Mouse (Mus musculus): ENCODE data around the gene Gins1.

Gins1 gene

DNA sequence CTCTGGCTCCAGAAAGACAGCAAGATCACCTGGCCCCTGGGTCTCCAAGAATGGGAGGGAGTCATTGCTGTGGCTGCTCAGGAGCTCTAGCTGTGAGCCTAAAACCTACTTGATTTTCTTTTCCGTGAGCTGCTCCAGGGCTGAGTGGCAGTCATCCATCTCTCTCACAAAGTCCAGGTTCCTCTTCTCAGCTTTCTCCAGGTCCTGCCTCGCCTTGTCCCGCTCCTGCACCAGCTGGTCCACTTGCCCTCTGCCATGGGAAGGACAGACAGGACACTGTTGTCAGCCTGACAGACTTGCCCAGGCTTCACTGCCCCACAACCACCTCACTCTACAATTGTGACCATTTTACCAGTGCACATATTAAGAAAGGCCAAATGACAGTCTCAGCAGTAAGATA lies 58.0 kb downstream of the Gins1 start:
- DNase-seq (ENCODE audit: low spot score in 2 of 2), result no peak

DNA sequence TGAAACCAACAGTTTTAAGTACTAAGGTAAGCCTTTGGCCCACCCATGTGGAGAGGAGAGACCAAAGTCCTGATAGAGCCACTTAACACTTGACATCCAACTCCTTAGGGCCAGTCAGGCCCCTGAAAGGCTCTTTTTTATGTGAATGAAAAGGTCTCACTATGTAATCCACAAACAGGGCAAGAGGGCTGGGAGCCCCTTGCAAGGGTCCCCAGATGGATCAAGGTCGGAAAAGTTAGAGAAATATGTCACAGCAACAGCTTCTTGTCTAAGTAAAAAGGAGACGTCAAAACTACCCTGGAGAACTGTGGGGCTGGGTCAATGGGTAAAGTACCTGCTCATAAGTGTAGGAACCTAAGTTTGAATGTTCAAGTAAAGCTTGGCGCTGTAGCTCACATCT lies 59.4 kb downstream of the Gins1 start:
- no peak for DNase-seq (ENCODE audit: low spot score in 2 of 2)

DNA sequence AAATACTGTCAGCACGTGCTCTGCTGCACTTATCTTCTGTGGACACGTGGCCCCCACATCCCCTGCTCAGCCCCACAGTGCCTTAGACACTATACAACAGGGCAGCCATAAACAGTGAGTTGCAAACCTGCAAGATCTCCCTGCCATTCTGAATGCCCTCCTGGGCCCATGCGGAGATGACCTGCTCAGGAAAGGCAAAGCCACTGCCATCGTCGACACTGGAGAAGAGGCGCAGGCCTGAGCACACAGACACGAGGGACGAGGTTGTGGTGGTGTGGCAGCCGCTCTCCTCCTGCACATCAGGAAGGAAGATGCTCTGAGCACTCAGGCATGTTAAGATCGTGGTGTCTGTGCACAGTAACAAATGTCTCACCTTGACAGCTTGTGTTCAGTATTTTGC lies 60.8 kb downstream of the Gins1 start:
- no peak for DNase-seq (ENCODE audit: low spot score in 2 of 2)

DNA sequence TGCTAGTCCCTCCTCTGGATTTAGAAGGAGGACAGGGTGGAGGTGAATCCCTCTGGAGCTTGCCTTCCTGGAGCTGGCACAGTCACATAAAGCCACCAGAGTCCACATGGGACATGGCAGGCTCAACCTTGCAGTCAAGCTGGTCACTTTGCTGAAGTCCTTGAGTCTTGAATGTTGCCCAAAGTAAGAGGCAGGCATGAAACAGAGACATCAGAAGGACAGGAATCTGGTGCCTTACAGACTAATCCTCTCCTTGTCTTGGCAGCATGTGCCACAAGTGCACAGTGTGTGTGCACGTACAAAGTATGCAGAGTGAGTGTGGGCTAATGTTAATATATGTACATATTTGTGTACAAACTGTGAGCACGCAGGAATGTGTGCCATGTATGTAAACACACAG lies 62.3 kb downstream of the Gins1 start:
- no peak for DNase-seq (ENCODE audit: low spot score in 2 of 2)

DNA sequence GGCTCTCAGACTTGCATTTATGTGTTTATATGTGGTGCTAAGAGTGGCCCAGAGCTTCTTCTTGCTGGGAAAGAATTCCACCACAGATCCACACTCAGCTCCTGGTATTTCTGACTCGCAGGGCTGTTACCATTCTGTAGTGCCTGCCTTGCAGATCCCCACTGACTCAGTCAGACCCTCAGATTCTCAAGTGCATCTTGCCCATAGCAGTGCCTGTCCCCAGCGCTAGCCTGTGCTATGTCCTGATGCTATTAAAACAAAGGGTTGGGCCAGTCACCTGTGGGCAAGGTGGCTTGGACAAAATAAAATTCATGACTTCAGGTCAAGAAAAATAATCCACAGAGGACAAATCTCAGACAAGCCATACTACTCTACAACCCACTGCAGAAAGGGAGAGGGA lies 64.0 kb downstream of the Gins1 start:
- DNase-seq (ENCODE audit: low spot score in 2 of 2), result no peak

DNA sequence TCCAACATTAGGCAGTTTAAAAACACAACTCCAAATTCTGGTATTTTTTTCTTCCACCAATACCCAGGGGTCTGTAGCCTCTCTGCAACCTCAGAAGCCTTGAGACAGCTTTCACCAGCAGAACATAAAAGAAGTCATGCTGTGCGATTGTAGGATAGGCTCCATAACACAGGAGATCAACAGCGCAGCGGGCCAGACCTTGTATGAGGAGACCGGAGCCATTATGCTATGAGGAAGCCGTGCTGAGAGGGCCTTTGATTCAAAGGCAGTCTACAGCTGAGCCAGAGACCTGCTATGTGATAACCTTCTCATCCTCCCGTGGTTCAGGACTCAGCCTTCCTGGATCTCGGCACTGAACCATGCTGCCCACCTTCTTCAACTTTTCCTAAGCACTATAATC lies 66.7 kb downstream of the Gins1 start:
- no peak for DNase-seq (ENCODE audit: low spot score in 2 of 2)

DNA sequence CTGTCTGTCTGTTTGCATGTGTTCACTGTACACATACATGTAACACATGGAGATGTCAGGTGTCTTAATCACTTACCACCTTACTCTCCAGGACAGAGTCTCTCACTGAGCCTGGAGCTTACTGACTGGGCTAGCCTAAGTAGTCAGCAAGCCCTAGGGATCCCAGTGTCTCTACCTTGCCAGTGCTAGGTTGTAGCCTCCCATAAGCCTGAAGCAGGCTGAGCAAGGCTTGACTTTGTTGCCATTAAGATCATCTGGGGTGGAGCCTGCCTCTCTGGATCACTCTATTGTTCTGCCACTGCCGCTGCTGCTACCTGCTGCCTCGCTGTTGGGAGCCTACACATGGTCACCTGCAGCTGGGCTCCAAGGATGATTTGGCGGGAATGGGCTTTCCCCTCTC lies 67.5 kb downstream of the Gins1 start:
- no peak for DNase-seq (ENCODE audit: low spot score in 2 of 2)

DNA sequence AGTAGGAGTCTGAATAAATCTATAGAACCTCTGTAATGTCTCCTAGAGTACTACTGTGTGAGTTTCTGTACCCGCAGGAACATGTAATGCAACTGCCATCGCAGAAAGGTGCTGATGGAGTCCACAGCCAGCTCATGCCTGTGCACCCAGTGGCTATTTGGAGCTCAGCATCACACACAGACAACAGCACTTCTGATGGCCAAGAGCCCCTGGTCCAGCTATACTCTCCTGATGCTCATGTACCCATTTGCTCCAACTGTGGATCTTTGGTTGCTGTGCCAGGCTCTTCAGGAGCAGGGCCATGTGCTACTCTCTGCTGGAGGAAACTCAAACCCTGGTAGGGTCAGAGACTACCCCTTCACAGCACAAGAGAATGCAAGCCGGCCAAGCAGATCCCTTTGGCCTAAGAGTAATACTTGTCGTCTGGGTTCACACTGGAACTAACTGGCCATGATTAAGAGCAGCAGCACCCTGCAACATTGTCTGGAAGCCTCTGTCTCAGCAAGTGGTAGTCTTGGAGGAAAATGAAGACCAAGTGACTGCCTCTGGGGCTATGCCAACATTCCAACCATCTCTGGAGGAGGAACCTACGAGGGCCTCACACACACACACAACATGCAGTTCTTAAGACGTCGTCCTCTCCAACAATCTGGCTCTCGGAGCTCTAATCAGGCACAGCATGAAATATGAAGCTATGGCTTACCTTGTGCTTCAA lies 68.4 kb downstream of the Gins1 start:
- no peak for DNase-seq (ENCODE audit: low spot score in 2 of 2)

DNA sequence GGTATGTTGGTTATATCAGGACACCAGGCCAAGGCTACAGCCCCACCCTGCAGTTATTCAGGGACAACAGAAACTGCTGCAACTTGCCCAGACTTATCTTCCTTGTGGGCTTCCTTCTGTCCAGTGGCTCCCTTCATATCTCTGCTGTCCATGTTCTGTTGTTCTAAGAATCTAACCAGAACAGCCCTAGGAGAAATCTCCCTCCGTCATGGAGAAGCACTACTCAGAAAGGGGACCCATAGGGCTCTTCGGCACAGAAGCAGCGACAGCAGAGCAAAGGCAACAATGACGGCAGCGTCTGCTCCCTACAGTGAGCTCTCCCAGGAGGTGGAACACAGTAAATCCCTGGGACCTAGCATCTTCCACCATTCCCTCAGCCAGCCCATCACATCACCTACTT lies 71.7 kb downstream of the Gins1 start:
- no peak for DNase-seq (ENCODE audit: low spot score in 2 of 2)

DNA sequence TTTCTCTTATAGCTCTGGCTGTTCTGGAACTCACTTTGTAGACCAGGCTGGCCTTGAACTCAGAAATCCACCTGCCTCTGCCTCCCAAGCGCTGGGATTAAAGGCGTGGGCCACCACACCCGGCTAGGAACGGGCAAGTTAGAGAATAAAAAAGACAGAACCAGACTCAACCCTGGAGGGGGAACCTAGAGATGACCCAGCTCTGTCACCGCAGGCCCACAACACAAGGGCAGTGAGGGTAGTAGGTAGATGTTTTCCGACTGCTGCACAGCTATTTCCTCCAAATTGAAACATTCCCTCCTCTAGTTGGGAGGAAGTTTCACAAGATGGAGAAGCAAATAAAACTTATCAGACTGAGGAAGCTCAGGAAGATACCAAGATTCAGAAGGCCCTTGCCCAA lies 72.5 kb downstream of the Gins1 start:
- no peak for DNase-seq (ENCODE audit: low spot score in 2 of 2)

DNA sequence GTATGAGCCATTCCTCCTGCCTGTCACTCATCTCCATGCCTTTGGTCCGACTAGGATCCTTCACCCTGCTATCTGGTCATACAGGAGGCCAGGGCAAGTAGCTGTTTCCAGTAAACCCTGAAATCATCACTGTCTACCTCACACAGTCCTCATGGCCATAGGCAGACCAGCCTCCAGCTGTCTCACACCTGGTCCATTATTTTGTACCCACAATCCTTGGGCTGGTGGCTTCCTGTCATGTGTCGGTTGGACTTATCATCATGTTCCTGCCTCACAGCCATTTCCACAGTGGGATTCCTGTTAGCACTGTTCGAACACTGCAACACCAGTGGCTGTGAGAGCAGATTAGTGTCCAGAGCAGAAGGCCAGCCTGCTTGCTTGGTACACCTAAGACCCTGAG lies 73.6 kb downstream of the Gins1 start:
- no peak for DNase-seq (ENCODE audit: low spot score in 2 of 2)

DNA sequence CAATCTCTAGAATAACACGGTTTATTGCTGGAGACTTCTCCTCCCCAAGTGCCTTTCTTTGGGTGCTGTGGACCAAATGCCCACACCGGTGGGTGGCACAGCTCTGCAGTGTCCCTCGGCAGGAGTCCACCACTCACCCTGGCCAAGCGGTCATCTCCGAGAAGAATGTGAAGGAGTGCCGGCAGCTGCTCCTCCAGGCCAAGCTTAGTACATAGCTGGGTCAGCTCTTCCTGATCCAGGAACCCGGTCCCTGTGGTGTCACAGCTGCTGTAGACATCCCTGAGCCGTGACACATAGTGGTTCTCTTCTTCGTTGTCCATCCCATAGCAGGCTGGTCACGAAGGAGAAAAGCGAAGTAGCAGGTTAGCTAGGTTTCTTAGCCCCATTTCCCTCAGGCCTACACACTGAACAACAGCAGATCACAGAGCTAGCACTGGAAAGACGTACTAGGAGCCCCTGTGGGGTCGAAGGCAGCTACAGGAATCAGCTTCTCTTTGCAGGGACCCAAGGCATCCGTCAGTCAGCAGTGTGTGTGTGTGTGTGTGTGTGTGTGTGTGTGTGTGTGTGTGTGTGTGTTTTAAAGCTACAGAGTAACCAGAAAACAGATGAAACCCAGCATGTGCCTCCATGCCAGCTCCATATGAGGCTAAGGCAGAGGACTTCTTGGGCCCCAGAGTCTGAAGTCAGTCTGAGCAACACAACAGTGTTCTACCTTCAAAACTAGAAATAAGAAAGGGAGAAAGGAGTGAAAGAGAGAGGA lies 74.8 kb downstream of the Gins1 start:
- no peak for DNase-seq (ENCODE audit: low spot score in 2 of 2)
